Mouse (Mus musculus): ENCODE measurements around the gene Olfr370. TPM values are rescaled to one million over a fixed set of nuclear protein-coding genes. Genes with fewer than 3 reads are reported as not detected.
"Not testable (repeated sequence)": the region's sequence is repeated elsewhere in the genome, so short reads cannot be mapped to it uniquely, and the experiment has no call there.

Gene Olfr370
- polyA plus RNA-seq, 1 experiment from 2014 or later: not detected

DNA sequence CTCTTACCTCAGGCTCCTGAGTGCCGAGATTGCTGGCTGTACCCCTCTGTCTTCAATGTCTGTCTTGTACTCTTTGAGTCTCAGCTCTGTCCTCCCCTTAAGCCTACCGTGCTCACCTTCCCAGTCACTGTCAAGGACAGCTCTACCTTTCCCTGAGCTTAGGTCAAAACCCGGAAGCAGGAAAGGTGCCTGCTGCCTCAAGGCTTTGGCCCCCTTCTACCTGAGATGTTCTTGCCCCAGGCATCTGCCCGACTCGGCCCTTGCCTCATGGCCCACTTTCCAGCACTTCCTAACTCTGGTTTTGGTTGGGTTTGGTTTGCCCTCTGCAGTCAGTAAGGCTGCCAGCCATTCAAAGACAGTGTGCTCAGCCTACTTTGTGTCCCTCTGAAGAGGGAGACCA, 33.2 kb downstream of the Olfr370 start:
- Histone ChIP-seq H3K9me3 (replicated peaks) (no peaks in the 10 kb centered on the region), H3K4me1 (peaks cover 25% of the 10 kb centered on the region), H3K36me3 (peaks cover 52% of the 10 kb centered on the region), H3K27me3 (ENCODE audit: low read depth, poor library complexity, severe bottlenecking) (no peaks in the 10 kb centered on the region), H3K4me3 (no peak overlapping the region), H3K27ac (replicated peaks) (no peak overlapping the region)
- 80% methylated on average over 5 of the region's 5 CpGs for WGBS
- DNase-seq (ENCODE audit: low spot score): no peak

DNA sequence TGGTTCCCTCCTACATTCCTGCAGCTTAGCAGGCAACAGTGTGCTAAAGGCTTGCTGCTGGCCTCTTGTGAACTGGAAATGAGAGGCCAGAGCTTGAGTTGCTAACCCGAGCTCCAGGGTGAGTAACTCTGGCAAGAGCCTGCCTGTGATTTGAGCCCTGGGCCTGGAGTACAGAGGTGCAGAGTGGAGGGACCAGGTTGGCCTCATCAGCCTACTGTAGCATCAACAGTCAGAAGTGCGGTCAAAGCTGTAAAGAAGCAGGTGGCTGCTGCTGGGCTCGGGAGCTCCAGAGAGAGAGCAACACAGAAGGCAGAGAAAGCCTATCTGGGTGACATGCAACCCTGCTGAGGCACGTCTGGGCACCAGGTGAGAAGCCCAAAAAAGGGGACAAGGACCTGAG, 33.6 kb downstream of the Olfr370 start:
- Histone ChIP-seq H3K4me3 (no peak overlapping the region), H3K36me3 (peaks cover 56% of the 10 kb centered on the region), H3K27ac (replicated peaks) (no peak overlapping the region), H3K27me3 (ENCODE audit: low read depth, poor library complexity, severe bottlenecking) (no peaks in the 10 kb centered on the region), H3K9me3 (replicated peaks) (no peaks in the 10 kb centered on the region), H3K4me1 (peaks cover 25% of the 10 kb centered on the region)
- DNase-seq (ENCODE audit: low spot score): no peak
- WGBS: 84% methylated on average over 4 of the region's 4 CpGs

DNA sequence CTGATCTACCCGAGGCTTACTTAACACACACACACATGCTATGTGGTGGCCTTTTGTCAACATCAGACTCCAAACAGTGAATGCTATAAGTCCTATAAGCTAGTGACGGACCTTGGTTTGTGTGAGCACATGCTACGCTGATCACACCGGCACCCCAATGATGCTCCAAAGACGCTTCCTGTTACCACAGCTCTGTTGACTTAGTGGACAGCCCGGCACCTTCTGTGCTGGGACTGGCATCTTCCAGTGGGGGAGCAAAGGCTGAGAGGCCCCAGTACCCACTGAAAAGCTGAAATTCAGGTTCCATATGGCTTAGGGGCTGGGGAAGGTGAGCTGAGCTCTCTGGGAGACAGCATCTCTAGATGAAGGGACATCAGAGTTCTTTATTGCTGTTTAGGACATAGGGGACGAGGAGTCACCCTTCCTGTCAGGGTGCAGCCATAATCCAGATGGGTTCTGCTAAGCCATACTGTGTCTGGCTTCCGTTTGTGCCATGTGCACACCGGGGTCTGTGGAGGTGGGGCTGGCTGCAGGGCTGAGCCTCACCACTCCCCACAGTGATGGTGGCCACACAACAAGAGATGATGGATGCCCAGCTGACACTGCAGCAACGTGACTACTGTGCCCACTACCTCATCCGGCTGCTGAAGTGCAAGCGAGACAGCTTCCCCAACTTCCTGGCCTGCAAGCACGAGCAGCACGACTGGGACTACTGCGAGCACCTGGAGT, 34.9 kb downstream of the Olfr370 start:
- no peaks in the 10 kb centered on the region for H3K27me3 ChIP-seq (ENCODE audit: low read depth, poor library complexity, severe bottlenecking)
- DNase-seq (ENCODE audit: low spot score): no peak
- H3K4me1 ChIP-seq: peaks cover 28% of the 10 kb centered on the region
- 92% methylated on average over 15 of the region's 15 CpGs for WGBS
- no peaks in the 10 kb centered on the region for H3K9me3 ChIP-seq (replicated peaks)
- no peak overlapping the region for H3K27ac ChIP-seq (replicated peaks)
- H3K4me3 ChIP-seq: no peak overlapping the region
- H3K36me3 ChIP-seq: peaks cover 69% of the 10 kb centered on the region

DNA sequence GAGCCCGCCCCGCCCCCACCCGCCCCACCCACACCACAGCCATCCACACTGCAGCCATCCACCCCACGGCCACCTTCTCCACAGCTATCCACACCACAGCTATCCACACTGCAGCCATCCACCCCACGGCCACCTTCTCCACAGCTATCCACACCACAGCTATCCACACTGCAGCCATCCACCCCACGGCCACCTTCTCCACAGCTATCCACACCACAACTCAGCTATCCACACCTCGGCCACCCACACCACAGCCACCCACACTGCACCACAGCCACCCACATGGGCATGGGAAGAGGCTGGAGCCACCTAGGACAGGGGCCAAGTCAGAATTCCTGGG, 35.4 kb downstream of the Olfr370 start:
- peaks cover 74% of the 10 kb centered on the region for H3K36me3 ChIP-seq

DNA sequence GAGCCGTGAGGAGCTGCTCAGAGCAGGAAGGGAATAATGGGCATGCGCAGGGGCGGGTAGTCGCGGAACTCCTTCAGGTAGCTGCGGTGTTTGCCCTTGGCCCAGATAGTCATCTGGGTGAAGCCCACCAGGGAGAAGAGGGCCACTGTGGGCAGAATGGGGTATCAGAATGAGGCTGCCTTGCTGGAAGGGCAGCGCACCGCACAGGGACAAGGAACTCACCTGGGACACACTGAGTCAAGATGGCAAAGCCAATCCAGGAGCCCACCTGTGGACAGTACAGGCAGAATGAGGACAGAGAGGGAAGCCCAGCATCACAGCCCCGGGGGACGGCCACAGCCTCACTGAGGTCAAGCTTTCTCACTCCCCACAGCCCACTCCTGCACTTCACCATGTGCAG, 36.2 kb downstream of the Olfr370 start:
- WGBS: 95% methylated on average over 10 of the region's 10 CpGs
- Histone ChIP-seq H3K4me1 (peaks cover 42% of the 10 kb centered on the region), H3K36me3 (peaks cover 77% of the 10 kb centered on the region), H3K27ac (replicated peaks) (no peak overlapping the region), H3K27me3 (ENCODE audit: low read depth, poor library complexity, severe bottlenecking) (no peaks in the 10 kb centered on the region), H3K9me3 (replicated peaks) (no peaks in the 10 kb centered on the region), H3K4me3 (no peak overlapping the region)
- DNase-seq (ENCODE audit: low spot score): peak; percentile 10

More for the DNA sequence above, 35.4 kb downstream of the Olfr370 start:
- H3K27me3 ChIP-seq (ENCODE audit: low read depth, poor library complexity, severe bottlenecking); DNase-seq (ENCODE audit: low spot score); H3K27ac ChIP-seq (replicated peaks); H3K4me3 ChIP-seq; H3K9me3 ChIP-seq (replicated peaks): not testable (repeated sequence)
- peaks cover 34% of the 10 kb centered on the region for H3K4me1 ChIP-seq
- 96% methylated on average over 7 of the region's 7 CpGs for WGBS

DNA sequence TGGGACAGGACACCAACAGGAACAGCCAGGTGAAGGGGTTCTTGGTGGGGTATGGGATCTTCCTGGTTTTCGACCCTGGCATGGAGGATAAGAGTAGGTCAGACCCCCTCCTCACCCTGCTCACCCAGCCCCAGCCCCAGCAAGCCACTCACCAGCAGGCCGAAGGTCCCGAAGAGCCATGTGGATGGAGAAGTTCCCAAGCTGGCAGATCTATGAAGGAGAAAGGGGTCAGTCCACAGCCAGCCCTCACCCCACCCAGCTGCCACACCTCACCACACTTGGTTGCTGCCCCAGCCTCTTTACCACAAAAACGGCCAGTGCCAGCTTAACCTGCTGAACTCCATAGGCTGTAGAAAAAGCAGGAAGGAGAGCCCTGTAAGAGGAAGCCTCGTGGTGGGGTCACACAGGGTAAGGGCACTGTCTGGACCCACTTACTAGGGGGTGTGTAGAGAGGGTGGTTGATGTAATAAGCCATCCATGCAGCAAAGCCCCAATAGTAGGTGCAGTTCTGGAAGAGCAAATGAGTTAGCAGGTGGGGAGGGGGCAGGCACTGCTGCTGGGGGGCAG, 36.7 kb downstream of the Olfr370 start:
- peaks cover 77% of the 10 kb centered on the region for H3K36me3 ChIP-seq
- H3K4me3 ChIP-seq: no peak overlapping the region
- WGBS: 90% methylated on average over 5 of the region's 5 CpGs
- no peaks in the 10 kb centered on the region for H3K27me3 ChIP-seq (ENCODE audit: low read depth, poor library complexity, severe bottlenecking)
- no peak for DNase-seq (ENCODE audit: low spot score)
- H3K27ac ChIP-seq (replicated peaks): no peak overlapping the region
- no peaks in the 10 kb centered on the region for H3K9me3 ChIP-seq (replicated peaks)
- peaks cover 44% of the 10 kb centered on the region for H3K4me1 ChIP-seq

DNA sequence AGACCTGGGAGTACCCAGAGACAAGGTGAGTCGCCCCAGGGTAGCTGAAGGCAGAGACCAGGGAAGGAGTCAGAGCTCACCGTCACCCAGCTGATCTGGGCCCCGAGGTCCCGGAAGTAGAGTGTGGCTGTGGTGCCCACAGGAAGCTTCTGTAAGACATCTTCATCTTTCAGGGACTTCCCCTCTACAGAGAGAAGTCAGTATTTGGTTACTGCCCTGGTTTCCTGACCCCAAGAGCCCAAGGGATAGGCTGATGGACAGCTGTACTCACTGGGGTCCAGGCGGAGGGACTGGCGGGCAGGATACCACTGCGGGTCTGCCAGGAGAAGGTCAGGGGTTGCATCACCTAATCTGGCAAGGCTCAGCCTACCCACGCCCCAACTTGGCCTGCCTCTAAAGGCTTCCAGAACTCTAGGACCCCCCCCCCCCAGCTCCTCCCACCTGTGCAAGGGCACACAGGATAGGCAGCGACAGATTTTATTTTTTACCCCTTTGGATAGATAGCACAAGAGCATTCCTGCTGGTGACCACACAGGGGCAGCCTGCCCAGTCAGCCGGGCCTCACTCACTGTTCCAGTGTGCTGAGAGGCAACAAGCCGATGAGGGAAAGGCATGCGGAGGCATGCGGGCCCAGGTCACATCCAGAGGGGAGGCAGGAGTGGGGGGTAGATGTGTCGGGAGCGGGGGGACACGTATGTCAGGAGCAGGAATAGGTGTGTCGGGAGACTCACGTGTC, 37.7 kb downstream of the Olfr370 start:
- H3K4me1 ChIP-seq: peaks cover 42% of the 10 kb centered on the region
- H3K36me3 ChIP-seq: peaks cover 77% of the 10 kb centered on the region
- DNase-seq (ENCODE audit: low spot score): peak; percentile 14

DNA sequence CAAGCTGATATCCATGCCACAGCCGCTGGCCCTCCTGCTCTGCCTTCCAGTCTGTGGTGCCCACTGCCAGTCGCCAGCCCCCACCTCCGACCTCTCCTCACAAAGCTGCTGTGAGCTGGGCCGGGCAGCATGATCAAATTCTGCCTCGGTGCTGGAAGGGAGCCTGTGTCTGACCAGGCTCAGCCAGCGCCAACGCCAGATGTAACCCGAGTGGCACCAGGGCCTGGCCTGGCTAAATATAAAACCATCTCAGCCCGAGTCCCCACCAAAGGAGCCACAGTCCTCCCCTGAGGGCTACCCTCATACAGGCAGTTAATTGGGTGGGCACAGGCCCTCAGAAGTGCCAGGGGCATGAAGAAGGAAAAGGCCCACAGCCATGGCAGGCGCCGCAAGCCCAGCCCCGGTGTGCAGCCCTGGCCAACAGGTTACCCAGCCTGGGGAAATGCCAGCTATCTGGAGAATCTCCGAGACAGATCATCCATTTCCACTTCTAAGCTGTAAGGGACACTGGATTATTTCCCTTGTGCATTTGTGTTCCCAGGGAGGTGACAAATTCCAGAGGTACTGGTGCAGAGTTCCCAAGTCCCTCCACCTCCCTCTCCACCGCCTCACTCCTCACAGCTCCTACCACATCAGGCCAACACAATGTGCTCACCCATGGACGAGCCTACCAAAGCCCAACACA, 39.2 kb downstream of the Olfr370 start:
- 87% methylated on average over 15 of the region's 15 CpGs for WGBS
- H3K4me3 ChIP-seq: no peak overlapping the region
- no peak overlapping the region for H3K27ac ChIP-seq (replicated peaks)
- no peaks in the 10 kb centered on the region for H3K27me3 ChIP-seq (ENCODE audit: low read depth, poor library complexity, severe bottlenecking)
- no peak for DNase-seq (ENCODE audit: low spot score)
- peaks cover 76% of the 10 kb centered on the region for H3K36me3 ChIP-seq
- H3K4me1 ChIP-seq: peaks cover 49% of the 10 kb centered on the region
- H3K9me3 ChIP-seq (replicated peaks): no peaks in the 10 kb centered on the region

More for the DNA sequence above, 37.7 kb downstream of the Olfr370 start:
- Histone ChIP-seq H3K27ac (replicated peaks) (no peak overlapping the region), H3K4me3 (no peak overlapping the region), H3K9me3 (replicated peaks) (no peaks in the 10 kb centered on the region), H3K27me3 (ENCODE audit: low read depth, poor library complexity, severe bottlenecking) (no peaks in the 10 kb centered on the region)
- WGBS: 87% methylated on average over 18 of the region's 18 CpGs

DNA sequence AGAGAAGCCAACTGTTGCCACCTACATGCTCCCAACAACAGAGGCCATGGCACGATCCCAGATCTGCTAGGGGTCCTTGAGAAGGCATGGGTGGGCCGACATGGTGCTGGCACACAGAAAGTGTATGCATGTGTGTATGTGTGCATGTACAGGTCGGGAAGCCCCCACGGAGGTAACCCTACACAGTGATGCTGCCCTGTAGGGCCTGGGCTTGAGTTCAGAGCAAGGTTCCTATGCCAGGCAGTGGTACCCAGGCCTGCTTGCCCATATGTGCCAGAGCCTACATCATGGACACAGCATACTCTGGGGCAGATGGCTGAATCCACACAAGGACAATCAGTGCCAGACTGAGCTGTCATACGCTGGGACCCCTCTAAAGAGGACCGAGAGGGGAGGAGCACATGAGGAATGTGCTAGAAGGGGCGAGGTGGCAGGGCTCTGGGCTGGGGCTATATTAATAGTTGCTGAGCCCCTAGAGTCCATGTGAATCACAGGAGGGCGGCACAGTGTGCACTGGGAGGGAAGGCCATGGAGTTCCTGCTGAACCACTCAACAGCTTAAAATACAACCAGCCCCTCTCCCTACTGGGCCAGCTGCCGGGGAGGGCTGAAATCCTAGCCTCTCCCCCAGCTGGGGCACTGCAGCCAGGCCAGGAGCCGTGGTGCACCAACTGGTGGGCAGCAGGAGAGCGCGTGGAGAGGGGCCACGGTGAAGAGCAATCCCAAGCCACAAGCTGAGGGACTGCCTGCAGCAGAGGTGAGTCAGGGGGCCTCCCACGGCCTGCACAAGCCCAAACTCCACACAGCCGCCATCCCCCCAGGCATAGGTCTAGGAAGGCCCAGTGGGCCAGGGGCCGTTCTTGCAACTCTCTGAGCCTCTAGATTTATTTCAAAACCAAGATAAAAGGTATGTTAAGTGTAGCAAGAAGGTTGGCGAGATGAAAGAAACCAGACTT, 40.3 kb downstream of the Olfr370 start:
- no peak for DNase-seq (ENCODE audit: low spot score)
- H3K36me3 ChIP-seq: peaks cover 75% of the 10 kb centered on the region
- H3K27ac ChIP-seq (replicated peaks): no peak overlapping the region
- no peaks in the 10 kb centered on the region for H3K27me3 ChIP-seq (ENCODE audit: low read depth, poor library complexity, severe bottlenecking)
- peaks cover 59% of the 10 kb centered on the region for H3K4me1 ChIP-seq
- 80% methylated on average over 17 of the region's 17 CpGs for WGBS
- H3K9me3 ChIP-seq (replicated peaks): no peaks in the 10 kb centered on the region
- H3K4me3 ChIP-seq: no peak overlapping the region

DNA sequence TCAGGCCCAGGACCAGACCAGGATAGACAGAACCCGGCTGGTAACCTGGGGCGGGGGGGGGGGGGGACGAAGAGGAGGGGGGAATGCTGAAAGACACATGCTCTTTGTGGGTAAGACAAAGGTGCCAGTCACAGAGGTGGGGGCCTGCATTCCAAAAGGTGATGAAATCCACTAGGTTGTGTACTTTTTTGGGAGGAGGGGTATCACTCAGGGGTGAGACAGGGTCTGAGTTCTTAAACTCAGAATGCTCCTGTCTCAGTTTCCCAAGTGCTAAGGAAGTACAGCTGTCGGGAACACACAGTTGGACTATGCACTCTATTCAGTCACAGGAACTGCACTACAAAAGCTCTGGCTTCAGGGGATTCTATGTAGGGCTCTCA, 40.9 kb downstream of the Olfr370 start:
- H3K36me3 ChIP-seq: peaks cover 70% of the 10 kb centered on the region

DNA sequence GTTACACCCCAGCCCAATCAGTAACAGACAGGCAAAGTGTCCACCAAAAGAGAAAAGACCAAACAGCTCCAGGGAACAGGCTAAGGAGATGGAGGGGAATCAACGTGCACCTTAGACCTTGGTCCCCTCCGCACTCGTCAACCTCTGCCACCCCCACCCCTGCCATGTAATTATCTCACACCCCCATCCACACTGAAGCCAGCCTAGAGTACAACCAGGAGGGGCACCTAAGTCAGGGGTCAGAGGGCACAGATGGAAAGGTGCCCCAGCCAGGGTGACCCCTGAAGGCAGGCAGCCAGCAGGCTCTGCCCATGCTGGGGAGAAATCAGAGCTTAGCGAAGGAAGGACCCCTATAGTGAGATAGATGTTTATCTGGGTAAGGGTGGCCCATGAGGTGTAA, 41.3 kb downstream of the Olfr370 start:
- Histone ChIP-seq H3K4me3 (no peak overlapping the region), H3K27me3 (ENCODE audit: low read depth, poor library complexity, severe bottlenecking) (no peaks in the 10 kb centered on the region), H3K36me3 (peaks cover 66% of the 10 kb centered on the region), H3K9me3 (replicated peaks) (no peaks in the 10 kb centered on the region), H3K4me1 (peaks cover 62% of the 10 kb centered on the region), H3K27ac (replicated peaks) (no peak overlapping the region)
- WGBS: 73% methylated on average over 4 of the region's 4 CpGs
- peak; percentile 13 for DNase-seq (ENCODE audit: low spot score)

More for the DNA sequence above, 40.9 kb downstream of the Olfr370 start:
- Histone ChIP-seq H3K4me1 (peaks cover 62% of the 10 kb centered on the region), H3K27me3 (ENCODE audit: low read depth, poor library complexity, severe bottlenecking) (no peaks in the 10 kb centered on the region), H3K27ac (replicated peaks) (no peak overlapping the region), H3K4me3 (no peak overlapping the region), H3K9me3 (replicated peaks) (no peaks in the 10 kb centered on the region)
- DNase-seq (ENCODE audit: low spot score): no peak
- WGBS: 69% methylated on average over 3 of the region's 4 CpGs

DNA sequence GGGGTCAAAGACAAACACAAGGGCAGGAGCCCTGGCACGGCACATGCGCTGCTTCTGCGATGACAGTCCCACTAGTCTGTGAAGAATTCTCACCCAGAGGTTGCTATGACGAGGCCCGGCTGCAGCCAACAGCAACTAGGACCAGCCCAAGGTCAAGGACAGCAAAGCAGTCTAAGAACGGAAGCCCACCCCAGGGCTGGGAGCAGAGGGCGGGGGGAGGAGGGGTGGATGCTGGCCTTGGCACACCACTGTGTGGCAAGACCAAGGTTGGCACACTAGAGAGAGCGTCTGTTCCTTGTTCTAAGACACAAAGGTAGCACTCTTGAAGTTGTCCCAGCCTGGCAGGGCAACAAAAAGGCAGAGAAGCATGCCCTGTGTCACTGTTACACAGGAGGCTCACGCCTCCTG, 41.8 kb downstream of the Olfr370 start:
- no peak overlapping the region for H3K4me3 ChIP-seq
- peaks cover 65% of the 10 kb centered on the region for H3K4me1 ChIP-seq
- no peak for DNase-seq (ENCODE audit: low spot score)
- no peak overlapping the region for H3K27ac ChIP-seq (replicated peaks)
- WGBS: 60% methylated on average over 9 of the region's 9 CpGs
- H3K27me3 ChIP-seq (ENCODE audit: low read depth, poor library complexity, severe bottlenecking): no peaks in the 10 kb centered on the region
- no peaks in the 10 kb centered on the region for H3K9me3 ChIP-seq (replicated peaks)
- H3K36me3 ChIP-seq: peaks cover 64% of the 10 kb centered on the region

Measured in midbrain, embryonic 10.5 days (tissue).